ENCODE assay signal across 27 mouse cellular contexts in the genomic region with DNA sequence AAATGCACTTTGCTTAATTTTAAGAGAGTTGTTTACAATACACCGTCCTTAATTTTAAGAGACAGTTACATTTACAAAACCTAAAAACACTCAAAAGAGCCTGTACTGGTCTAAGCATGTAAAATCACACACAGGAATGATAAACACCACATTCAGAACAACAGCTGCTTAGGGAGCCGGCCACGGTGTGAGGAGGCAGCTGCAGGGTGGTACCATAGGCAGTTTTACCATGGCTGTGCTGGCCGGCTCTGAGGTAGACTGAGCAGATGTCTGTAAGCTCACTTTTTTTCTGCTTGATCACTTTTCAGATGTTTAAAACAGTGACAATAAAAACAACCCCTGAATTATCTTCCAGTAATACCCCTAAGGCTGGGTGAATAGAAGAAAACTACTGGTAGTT. TPM values are rescaled to one million over a fixed set of nuclear protein-coding genes. Genes with fewer than 3 reads are reported as not detected.
"Had no signal": no experiment of that assay in that cellular context is flagged by ENCODE, and none has a peak within 500 bp of the region (broad histone marks: within the 10 kb centered on the region; RNA-seq: fewer than 3 reads in every experiment).

No protein-coding gene starts in this region.

- H3K4me1 ChIP-seq: embryonic facial prominence, embryonic 12.5 days; embryonic facial prominence, embryonic 13.5 days; embryonic facial prominence, embryonic 15.5 days; forebrain, embryonic 12.5 days; forebrain, embryonic 13.5 days; forebrain, embryonic 15.5 days; heart, embryonic 10.5 days had no signal

- H3K4me3 ChIP-seq: embryonic facial prominence, embryonic 12.5 days; embryonic facial prominence, embryonic 13.5 days; embryonic facial prominence, embryonic 15.5 days; erythroblast, embryonic 14.5 days; forebrain, embryonic 10.5 days; forebrain, embryonic 12.5 days; forebrain, embryonic 13.5 days; forebrain, embryonic 15.5 days; gastrocnemius, adult 2 months; heart, adult 2 months; heart, embryonic 10.5 days had no signal

- H3K4me2 ChIP-seq: embryonic facial prominence, embryonic 12.5 days; embryonic facial prominence, embryonic 13.5 days; embryonic facial prominence, embryonic 15.5 days; forebrain, embryonic 12.5 days; forebrain, embryonic 13.5 days; forebrain, embryonic 15.5 days had no signal

- H3K27me3 ChIP-seq: embryonic facial prominence, embryonic 12.5 days; embryonic facial prominence, embryonic 13.5 days; embryonic facial prominence, embryonic 15.5 days; forebrain, embryonic 15.5 days had no signal

- ATAC-seq: forebrain, embryonic 13.5 days; forebrain, embryonic 14.5 days; forebrain, embryonic 15.5 days; forebrain, embryonic 16.5 days; forebrain, postnatal 0 days had no signal

- H3K9me3 ChIP-seq: embryonic facial prominence, embryonic 12.5 days; embryonic facial prominence, embryonic 13.5 days; embryonic facial prominence, embryonic 15.5 days; forebrain, embryonic 12.5 days; forebrain, embryonic 15.5 days; heart, embryonic 10.5 days had no signal

- DNase-seq: cerebellum, adult 2 months; cerebellum, adult 8-10 months; cerebellum, adult 9-10 months; cerebellum, adult 9-11 months; cerebellum, postnatal 10 days; cerebellum, postnatal 14 days; cerebellum, postnatal 25 days; cerebellum, postnatal 36 days; embryo, embryonic 11 days; forebrain, postnatal 0 days; gastrocnemius, adult 2 months; gastrocnemius, postnatal 14 days; gastrocnemius, postnatal 25 days; gastrocnemius, postnatal 36 days; heart, adult 18-20 months; heart, adult 2 months had no signal

- H3K36me3 ChIP-seq: embryonic facial prominence, embryonic 12.5 days; embryonic facial prominence, embryonic 13.5 days; embryonic facial prominence, embryonic 15.5 days; heart, embryonic 10.5 days had no signal

- H3K9ac ChIP-seq: embryonic facial prominence, embryonic 12.5 days; embryonic facial prominence, embryonic 13.5 days; embryonic facial prominence, embryonic 15.5 days; forebrain, embryonic 12.5 days; forebrain, embryonic 13.5 days; forebrain, embryonic 15.5 days; forebrain, postnatal 0 days had no signal

- H3K27ac ChIP-seq: embryonic facial prominence, embryonic 12.5 days; embryonic facial prominence, embryonic 13.5 days; embryonic facial prominence, embryonic 15.5 days; forebrain, embryonic 12.5 days; forebrain, embryonic 13.5 days; forebrain, embryonic 15.5 days; gastrocnemius, adult 2 months; heart, adult 2 months; heart, embryonic 10.5 days had no signal

RNA-seq across cellular contexts. Expression of a gene that starts 42.7 kb away (rescaled TPM):
- polyA plus RNA-seq: erythroblast, embryonic 14.5 days had no signal
